16 mouse cellular contexts compared by ENCODE assay signal in genomic region chr11:69430631-69431030, GRCm38 (mm10).
"Had no signal": no experiment of that assay in that cellular context is flagged by ENCODE, and none has a peak within 500 bp of the region (broad histone marks: within the 10 kb centered on the region; RNA-seq: fewer than 3 reads in every experiment).

No protein-coding gene starts in this region.

- H3K4me2 ChIP-seq: liver, embryonic 13.5 days; midbrain, embryonic 11.5 days; neural tube, embryonic 13.5 days had no signal

- H3K9ac ChIP-seq: liver, embryonic 13.5 days; neural tube, embryonic 13.5 days had no signal

- H3K36me3 ChIP-seq: liver, embryonic 13.5 days; neural tube, embryonic 13.5 days had no signal

- H3K27me3 ChIP-seq: liver, embryonic 13.5 days; neural tube, embryonic 13.5 days had no signal

- H3K9me3 ChIP-seq: liver, embryonic 13.5 days; neural tube, embryonic 13.5 days had no signal

- ATAC-seq: midbrain, embryonic 16.5 days had no signal

- DNase-seq: kidney, adult 9 months; kidney, postnatal 14 days; layer of hippocampus, adult 9-11 months; liver, embryonic 13.5 days; lung, adult 2 months; lung, postnatal 14 days; lung, postnatal 4 days; retina, postnatal 1 day; thymus, adult 18-20 months; thymus, postnatal 14 days; thymus, postnatal 4 days had no signal

- H3K4me3 ChIP-seq: layer of hippocampus, adult 2 months; liver, embryonic 13.5 days; myocyte; neural tube, embryonic 13.5 days had no signal

- H3K27ac ChIP-seq: layer of hippocampus, adult 2 months; liver, embryonic 13.5 days; neural tube, embryonic 13.5 days had no signal
